In genomic region chr11:93967381-93967780, GRCm38 (mm10) we compare ENCODE assay signal across 7 mouse cellular contexts. TPM values are rescaled to one million over a fixed set of nuclear protein-coding genes. Genes with fewer than 3 reads are reported as not detected.
DNase-seq lines count a peak whose midpoint lies in the region; ATAC-seq and TF ChIP-seq lines count a peak whose summit lies in the region.

No protein-coding gene starts in this region.

- H3K9me3 ChIP-seq in lung, embryonic 16.5 days (ENCODE audit: control insufficient read depth, low read length), result no peaks in the 10 kb centered on the region
- H3K9me3 ChIP-seq in hindbrain, embryonic 16.5 days (ENCODE audit: control insufficient read depth, low read length), result no peaks in the 10 kb centered on the region

- TF ChIP-seq POLR2A in myocyte (IDR thresholded peaks at IDR 0.05; ENCODE audit: insufficient read length, low read depth), result no peak

- H3K4me1 ChIP-seq in lung, embryonic 16.5 days (replicated peaks; ENCODE audit: control insufficient read depth, insufficient read depth, low read length), result peaks cover 6% of the 10 kb centered on the region
- H3K4me1 ChIP-seq in hindbrain, embryonic 16.5 days (ENCODE audit: control insufficient read depth, insufficient read depth, low read depth, low read length), result peaks cover 9% of the 10 kb centered on the region

- peak overlapping the region; percentile 47 for H3ac ChIP-seq in myocyte (ENCODE audit: control insufficient read depth, insufficient read length)

- 2% methylated on average over 11 of the region's 11 CpGs for WGBS in lung, embryonic 16.5 days
- WGBS in hindbrain, embryonic 16.5 days, result 5% methylated on average over 11 of the region's 11 CpGs

- peak overlapping the region; percentile 14; the same call in 1 of the 2 replicates for H3K27ac ChIP-seq in lung, embryonic 16.5 days (ENCODE audit: low read length)
- peak overlapping the region; percentile 63 for H3K27ac ChIP-seq in hindbrain, embryonic 16.5 days (ENCODE audit: low read depth, low read length)

- H3K4me3 ChIP-seq in lung, embryonic 16.5 days (ENCODE audit: low read length), result peak overlapping the region; percentile 60
- peak overlapping the region; percentile 60 for H3K4me3 ChIP-seq in hindbrain, embryonic 16.5 days (ENCODE audit: low read length)
- peak overlapping the region; percentile 74 for H3K4me3 ChIP-seq in myocyte

- DNase-seq in lung, postnatal 10 days, result no peak
- DNase-seq in embryo, embryonic 11 days, result peak; percentile 19
- DNase-seq in right cerebral cortex, postnatal 25 days, result no peak
- DNase-seq in T-cell, adult 2 months (ENCODE audit: low spot score), result no peak

- H3K4me2 ChIP-seq in lung, embryonic 16.5 days (ENCODE audit: low read depth, low read length), result peak overlapping the region; percentile 56
- H3K4me2 ChIP-seq in hindbrain, embryonic 16.5 days (ENCODE audit: low read length), result peak overlapping the region; percentile 84
- peak overlapping the region; percentile 81 for H3K4me2 ChIP-seq in myocyte (ENCODE audit: low read depth)

- peaks cover 23% of the 10 kb centered on the region for H3K36me3 ChIP-seq in lung, embryonic 16.5 days (ENCODE audit: control insufficient read depth, insufficient read depth, low read length)
- H3K36me3 ChIP-seq in hindbrain, embryonic 16.5 days (ENCODE audit: control insufficient read depth, insufficient read depth, low read length), result peaks cover 21% of the 10 kb centered on the region
- peaks cover 13% of the 10 kb centered on the region for H3K36me3 ChIP-seq in myocyte (ENCODE audit: control insufficient read depth, insufficient read depth)

- no peak for ATAC-seq in lung, embryonic 16.5 days (ENCODE audit: low read depth)
- ATAC-seq in hindbrain, embryonic 16.5 days, result no peak

- H3K9ac ChIP-seq in lung, embryonic 16.5 days (ENCODE audit: low read length), result peak overlapping the region; percentile 63
- peak overlapping the region; percentile 57 for H3K9ac ChIP-seq in hindbrain, embryonic 16.5 days (ENCODE audit: low read depth, low read length)

- no peaks in the 10 kb centered on the region for H3K27me3 ChIP-seq in lung, embryonic 16.5 days (ENCODE audit: control insufficient read depth, insufficient read depth, low read depth, low read length)
- H3K27me3 ChIP-seq in hindbrain, embryonic 16.5 days (replicated peaks; ENCODE audit: control insufficient read depth, insufficient read depth, low read length), result no peaks in the 10 kb centered on the region
- H3K27me3 ChIP-seq in myocyte (ENCODE audit: control insufficient read depth, insufficient read depth, insufficient read length), result no peaks in the 10 kb centered on the region

- H3K79me2 ChIP-seq in myocyte (ENCODE audit: control insufficient read depth, insufficient read depth), result peaks cover 30% of the 10 kb centered on the region

TF ChIP-seq in myocyte, 11 proteins besides CTCF, POLR2A, EP300 and RAD21:
- TF ChIP-seq SRF (IDR thresholded peaks at IDR 0.05; ENCODE audit: control insufficient read depth, insufficient read length, low read depth), result no peak
- TF ChIP-seq TCF12 (IDR thresholded peaks at IDR 0.05; ENCODE audit: insufficient read depth, poor library complexity, severe bottlenecking), result no peak
- TF ChIP-seq REST (IDR thresholded peaks at IDR 0.05; ENCODE audit: insufficient read depth, insufficient read length), result no peak
- no peak for TF ChIP-seq USF1 (IDR thresholded peaks at IDR 0.05; ENCODE audit: low read depth)
- TF ChIP-seq CEBPB (IDR thresholded peaks at IDR 0.05; ENCODE audit: insufficient read depth, poor library complexity, severe bottlenecking), result no peak
- TF ChIP-seq MYOG (IDR thresholded peaks at IDR 0.05; ENCODE audit: control insufficient read depth in 1 of 3, insufficient read depth in 1 of 3, insufficient read length in 2 of 3, low read depth in 2 of 3), result no peak
- no peak for TF ChIP-seq E2F4 (IDR thresholded peaks at IDR 0.05; ENCODE audit: insufficient read depth)
- TF ChIP-seq TCF3 (IDR thresholded peaks at IDR 0.05; ENCODE audit: insufficient read length, low read depth), result no peak
- no peak for TF ChIP-seq POLR2AphosphoS2 (IDR thresholded peaks at IDR 0.05; ENCODE audit: insufficient read length, low read depth)
- no peak for TF ChIP-seq MYOD1 (IDR thresholded peaks at IDR 0.05; ENCODE audit: control insufficient read depth in 1 of 3, insufficient read length in 2 of 3, low read depth in 2 of 3)
- no peak for TF ChIP-seq MAX (IDR thresholded peaks at IDR 0.05; ENCODE audit: low read depth)
TF ChIP-seq in myocyte: peak in this region for 0.

RNA-seq across cellular contexts. Expression of gene Gm20390, which starts 0.7 kb away (rescaled TPM):
- 289 and 314 TPM in 2 replicates for polyA plus RNA-seq in lung, embryonic 16.5 days (2015; fragmentation: Nextera tagmentation; extraction: Ambion mirVana)
- polyA plus RNA-seq in hindbrain, embryonic 16.5 days (2015; fragmentation: Nextera tagmentation; extraction: Ambion mirVana), result 367 and 368 TPM in 2 replicates
- 258 TPM for polyA plus RNA-seq in myocyte (2012; fragmentation: generic; extraction: Trizol)

RNA-seq across cellular contexts. Expression of gene Nme1, which starts 0.9 kb away (rescaled TPM):
- polyA plus RNA-seq in lung, embryonic 16.5 days (2015; fragmentation: Nextera tagmentation; extraction: Ambion mirVana), result 100 and 105 TPM in 2 replicates
- 372 and 387 TPM in 2 replicates for polyA plus RNA-seq in hindbrain, embryonic 16.5 days (2015; fragmentation: Nextera tagmentation; extraction: Ambion mirVana)
- 48.7 TPM for polyA plus RNA-seq in myocyte (2012; fragmentation: generic; extraction: Trizol)

RNA-seq across cellular contexts. Expression of gene Nme2, which starts 11.3 kb away (rescaled TPM):
- polyA plus RNA-seq in lung, embryonic 16.5 days (2015; fragmentation: Nextera tagmentation; extraction: Ambion mirVana), result 250 and 276 TPM in 2 replicates
- 98.6 and 130 TPM in 2 replicates for polyA plus RNA-seq in hindbrain, embryonic 16.5 days (2015; fragmentation: Nextera tagmentation; extraction: Ambion mirVana)
- 1,152 TPM for polyA plus RNA-seq in myocyte (2012; fragmentation: generic; extraction: Trizol)

RNA-seq across cellular contexts. Expression of gene Spag9, which starts 28.5 kb away (rescaled TPM):
- polyA plus RNA-seq in lung, embryonic 16.5 days (2015; fragmentation: Nextera tagmentation; extraction: Ambion mirVana), result 35.0 and 36.2 TPM in 2 replicates
- polyA plus RNA-seq in hindbrain, embryonic 16.5 days (2015; fragmentation: Nextera tagmentation; extraction: Ambion mirVana), result 68.9 and 71.8 TPM in 2 replicates
- 16.9 TPM for polyA plus RNA-seq in myocyte (2012; fragmentation: generic; extraction: Trizol)
